Mouse (Mus musculus): Measurements from ENCODE around the gene Inava.

Inava gene

DNA sequence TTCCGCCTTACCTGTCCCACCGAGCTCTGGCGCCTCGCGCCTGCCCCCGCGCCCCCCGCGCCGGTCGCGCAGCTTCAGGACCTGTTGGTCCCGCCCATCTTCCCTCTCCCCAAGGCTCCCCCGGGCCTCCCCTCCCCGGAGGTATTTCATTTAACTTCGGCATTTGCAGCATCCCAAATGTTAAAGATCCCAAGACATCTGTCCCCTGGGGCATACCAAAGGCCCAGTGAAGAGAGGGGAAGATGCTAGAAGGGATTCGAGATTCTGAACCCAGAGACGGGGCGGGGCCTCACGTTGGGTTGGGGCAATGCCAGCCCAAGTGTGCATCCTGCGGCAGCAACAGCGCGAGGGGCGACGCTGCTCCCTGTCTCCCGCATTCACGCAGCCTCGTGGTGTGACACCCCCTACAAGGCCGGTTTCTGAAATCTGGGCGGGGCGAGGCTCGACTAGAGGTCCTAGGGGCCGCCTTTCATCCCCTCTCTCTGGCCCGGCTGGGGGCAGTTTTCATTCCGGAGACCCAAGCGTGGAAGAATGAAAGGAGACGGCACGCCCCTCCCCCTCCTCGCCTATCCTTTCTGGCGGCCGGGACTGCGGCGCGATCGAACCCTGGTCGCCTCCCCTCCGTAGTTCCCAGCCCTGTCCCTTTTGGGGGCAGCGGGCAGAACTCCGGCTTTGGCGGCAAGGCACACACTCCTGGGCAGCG is at the start of gene Inava:
TSS of gene Inava (minus strand) at position 373 of the 703 bp plus-strand sequence.
- DNase-seq (ENCODE audit: low spot score in 2 of 2) = peak in 1 of 2 experiments; percentile 63

DNA sequence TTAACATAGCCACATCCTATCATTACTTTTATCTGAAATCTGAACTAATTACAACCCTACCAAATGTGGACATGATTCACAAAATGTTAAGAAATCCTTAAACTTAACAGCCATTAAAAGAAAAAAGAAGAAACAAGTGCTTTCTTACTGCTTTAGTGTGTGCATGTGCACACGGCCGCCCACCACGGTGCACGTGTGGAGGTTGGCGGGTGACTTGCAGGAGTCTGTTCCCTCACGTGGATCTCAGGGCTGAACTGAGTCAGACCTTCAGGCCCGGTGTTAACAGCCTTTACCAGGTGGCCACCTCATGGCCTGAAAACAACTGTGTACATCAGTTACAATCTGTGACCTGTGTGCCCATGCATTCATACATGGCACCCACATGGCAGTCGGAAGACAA is 43.3 kb upstream of the Inava start:
- no peak for DNase-seq (ENCODE audit: low spot score in 2 of 2)

DNA sequence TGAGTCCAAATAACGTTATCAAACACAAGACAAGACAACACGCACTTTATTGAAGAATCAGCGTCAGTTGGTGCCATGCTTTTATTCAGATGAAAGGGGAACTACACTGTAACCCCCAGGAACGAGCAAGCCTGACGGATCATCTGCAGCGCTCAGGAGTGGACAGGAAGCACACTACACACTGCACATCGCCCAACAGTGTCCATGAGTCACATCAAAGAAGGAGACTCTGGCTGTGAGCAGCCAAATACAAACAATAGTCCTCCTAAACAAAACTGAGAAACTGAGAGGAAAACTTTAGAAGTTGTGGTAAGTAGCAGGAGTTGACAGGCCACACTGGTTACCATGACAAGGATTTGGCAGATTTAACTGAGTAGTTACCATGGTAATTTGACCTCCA is 34.2 kb upstream of the Inava start:
- DNase-seq (ENCODE audit: low spot score in 2 of 2) = no peak

DNA sequence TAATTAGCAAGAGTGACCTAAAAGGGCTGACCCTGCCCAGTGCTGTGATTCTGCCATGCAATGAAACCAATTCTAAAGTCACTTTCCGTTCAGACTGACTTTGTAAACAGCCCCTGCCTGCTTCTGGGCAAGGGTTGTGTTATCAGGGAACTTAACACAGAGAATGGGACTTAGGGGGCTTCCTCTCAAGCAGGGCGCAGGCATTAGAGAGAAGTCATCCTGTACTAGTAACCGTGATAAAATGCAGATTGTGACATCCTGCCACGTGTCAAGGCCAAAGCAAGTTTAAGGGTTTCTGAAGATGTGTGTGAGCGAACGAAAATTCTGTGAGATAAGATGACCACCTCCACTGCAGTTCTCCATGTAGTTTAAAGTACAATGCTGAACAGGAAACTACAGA is 32.1 kb upstream of the Inava start:
- DNase-seq (ENCODE audit: low spot score in 2 of 2) = no peak

DNA sequence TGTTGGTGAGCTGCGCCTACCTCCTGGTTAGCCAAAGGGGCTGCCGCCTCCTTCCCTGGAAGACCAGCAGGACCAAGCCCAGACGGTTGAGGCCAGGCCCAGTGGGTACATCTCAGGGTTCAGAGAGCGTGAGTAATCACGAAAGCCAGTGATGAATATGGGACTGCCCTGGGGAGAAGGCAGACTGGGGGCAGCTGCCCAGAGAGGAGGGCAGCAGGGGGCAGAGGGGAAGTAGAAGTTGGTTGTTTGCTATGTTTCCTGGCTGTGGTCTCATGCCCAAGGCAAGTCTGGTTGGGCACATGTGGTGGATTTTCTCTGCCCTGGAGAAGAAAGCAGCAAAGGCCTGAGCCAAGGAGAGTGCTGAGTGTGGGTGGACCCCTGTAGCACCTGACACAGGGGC is 29.3 kb upstream of the Inava start:
- DNase-seq (ENCODE audit: low spot score in 2 of 2) = no peak

DNA sequence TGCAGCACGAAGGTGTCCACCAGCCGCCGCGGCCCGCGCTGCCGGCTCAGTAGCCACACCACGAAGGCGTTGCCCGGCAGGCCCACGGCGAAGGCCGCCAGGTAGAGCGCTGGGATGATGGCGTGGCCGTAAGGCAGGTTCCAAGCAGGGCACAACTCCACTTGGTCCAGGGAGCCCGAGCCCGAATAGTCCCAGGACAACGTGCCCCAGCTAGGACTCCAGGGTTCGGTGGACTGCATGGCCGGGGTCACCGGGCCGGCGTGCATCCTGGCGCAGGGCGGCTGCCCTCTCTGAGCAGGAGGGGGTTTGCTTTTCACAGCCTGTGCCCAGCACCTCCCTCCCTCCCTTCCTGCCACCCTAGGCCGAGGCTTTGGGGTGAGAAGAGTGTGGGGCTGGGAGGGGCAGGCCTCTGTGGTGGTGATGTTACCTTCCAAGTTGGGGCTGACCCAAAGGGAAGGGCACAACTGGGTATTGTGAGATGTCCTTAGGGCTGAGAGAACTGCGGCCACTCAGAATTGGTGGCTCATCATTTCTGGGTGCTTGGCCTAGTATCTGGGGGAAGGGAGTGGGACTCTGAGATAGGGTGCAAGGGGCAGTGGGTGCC is 26.7 kb upstream of the Inava start, which contains the start of gene Gpr25:
TSS of gene Gpr25 (minus strand) at position 239 of the 604 bp plus-strand sequence.
- no peak for DNase-seq (ENCODE audit: low spot score in 2 of 2)

DNA sequence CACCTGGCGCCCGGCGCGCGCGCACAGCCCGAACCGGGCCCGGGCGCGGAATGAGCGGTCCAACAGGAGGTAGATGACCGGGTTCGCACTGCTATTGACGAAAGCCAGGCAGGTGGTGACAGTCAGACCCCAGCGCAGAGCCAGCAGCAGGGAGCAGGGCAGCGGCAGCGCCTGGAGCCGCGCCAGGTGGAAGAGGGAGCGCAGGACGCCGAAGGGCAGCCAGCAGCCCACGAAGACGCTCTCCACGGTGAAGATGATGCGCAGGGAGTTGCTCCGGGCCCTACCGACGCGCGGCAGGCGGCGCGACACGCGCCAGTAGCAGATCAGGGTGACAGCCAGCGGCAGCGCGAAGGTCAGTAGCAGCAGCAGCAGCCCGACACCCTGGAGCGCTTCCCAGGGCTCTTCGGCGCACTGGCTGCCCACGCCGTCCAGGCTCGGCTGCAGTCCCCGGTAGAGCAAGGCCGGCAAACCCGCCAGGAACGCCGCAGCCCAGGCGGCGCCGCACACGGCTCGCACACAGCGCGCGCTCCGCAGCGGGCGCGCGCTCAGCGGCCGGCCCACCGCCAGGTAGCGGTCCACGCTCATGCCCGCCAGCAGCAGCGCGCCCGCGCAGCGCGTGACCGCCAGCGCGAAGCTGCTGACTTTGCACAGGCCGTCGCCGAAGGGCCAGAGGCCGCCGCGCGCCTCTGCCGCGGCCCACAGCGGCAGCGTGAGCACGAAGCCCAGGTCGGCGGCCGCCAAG is 26.0 kb upstream of the Inava start:
- DNase-seq (ENCODE audit: low spot score in 2 of 2) = peak; percentile 15 to 31

DNA sequence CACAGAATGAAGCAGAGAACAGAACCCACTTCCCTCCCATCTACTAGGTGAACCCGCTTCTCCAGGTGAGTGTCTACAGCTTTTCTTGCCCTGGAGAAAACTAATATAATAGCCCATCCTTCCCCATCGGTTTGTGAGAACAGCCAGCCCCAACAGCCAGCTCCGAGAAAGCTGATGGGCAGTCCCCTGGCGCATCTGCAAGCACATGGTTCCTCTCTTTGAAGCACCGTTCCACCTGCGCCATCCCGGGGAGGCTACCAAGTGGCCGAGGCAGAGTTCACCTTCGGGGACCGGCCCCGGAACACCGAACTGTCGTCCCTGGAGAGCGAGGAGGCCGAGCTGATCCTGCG is 25.5 kb upstream of the Inava start:
- DNase-seq (ENCODE audit: low spot score in 2 of 2) = no peak

DNA sequence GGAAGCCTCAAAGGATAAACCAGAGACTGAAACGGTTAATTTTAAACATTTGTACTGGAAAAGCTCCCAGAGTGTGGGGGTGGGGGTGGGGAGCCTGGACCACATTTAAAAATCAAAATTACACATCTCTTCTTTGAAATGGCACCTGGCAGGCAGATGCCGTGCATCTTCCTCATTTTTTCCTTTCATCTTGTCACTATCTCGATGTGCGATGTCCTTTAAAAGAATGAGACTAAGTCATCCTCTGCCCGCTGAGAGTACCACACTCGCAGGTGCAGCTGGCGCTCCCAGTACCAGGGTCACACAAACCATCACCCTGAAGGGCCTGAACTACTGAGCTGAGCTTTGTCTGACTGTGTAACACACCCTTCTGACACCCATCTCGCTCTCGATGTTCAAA is 24.4 kb upstream of the Inava start:
- DNase-seq (ENCODE audit: low spot score in 2 of 2) = no peak

DNA sequence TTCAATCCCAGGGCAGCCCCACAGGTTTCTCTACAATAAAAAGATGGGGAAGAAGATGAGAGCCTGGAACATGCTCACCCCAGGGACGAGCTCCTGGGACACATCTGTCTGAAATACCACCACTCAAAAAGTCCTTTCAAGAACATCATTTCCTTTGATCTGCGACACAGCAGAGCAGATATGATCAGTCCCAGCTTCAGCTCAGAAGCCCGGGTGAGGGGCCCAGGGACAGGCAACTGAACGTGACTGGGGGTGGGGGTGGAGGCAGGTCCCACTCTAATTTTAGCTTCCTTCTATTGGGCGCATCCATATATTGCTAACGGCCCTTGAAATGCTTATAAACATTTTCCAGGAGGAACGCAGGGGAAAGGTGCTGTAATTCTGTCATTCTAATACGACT is 21.6 kb upstream of the Inava start:
- no peak for DNase-seq (ENCODE audit: low spot score in 2 of 2)

DNA sequence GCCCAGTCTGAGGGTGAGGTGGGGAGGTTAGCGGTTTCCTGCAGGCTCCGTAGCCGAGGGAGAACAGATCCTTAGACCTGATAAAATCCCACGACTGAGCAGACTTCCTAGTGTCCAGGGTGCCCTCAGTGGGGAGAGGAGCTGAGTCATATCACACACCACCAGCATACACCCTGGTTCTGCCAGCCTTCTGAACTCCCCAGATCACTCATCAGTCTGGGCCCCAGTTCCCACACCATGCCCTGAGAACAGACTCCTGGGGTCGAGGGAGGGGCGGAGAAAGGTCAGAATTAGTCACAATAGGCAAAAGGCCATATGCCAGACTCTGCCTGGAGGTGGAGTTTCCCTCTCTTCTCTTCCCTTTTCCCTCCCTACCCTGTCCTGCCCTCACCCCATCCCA is 21.1 kb upstream of the Inava start:
- DNase-seq (ENCODE audit: low spot score in 2 of 2) = no peak

DNA sequence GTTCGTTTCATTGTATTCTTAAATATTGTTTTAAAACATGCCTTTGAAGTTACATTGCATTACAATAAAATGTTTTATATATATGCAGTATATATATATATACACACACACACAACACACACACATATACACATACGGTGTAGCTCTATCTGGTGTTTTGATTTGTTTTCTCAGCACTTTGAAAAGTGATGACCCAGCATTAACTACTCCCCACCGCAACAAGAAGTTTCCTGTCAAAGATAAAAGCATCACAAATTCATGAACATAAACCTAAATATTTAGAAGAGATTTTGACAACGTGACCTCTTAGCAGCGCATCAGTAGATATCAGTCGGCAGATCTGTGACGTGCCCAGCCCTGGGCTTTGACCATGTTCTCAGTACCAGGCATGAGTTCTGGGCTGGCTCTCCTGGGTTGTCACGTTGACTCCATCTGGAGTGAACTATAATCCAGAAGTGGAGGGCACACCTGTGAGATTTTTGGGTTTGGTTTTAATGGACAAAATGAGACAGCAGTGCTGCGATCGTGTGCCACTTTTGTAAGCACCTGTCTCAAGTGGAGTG is 20.5 kb upstream of the Inava start:
- DNase-seq (ENCODE audit: low spot score in 2 of 2) = no peak

DNA sequence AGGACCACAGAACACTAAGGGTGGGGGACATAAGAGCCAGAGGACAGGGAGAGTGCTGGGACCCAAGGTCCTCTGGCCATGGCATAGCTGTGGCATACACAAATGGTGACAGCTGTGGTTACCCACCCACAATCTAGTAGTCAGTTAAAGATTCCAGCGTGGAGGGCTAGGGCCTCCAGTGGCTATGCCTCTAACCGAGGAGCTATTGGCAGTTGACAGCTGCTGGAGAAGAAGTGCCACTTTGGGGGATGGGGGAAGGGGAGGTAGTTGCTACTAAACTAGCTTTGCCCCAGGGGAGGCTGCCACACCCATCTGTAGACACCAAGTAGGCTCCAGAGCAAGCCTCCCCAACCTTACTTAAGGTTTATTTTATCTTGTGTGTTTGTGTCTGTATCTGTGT is 19.4 kb upstream of the Inava start:
- DNase-seq (ENCODE audit: low spot score in 2 of 2) = no peak

DNA sequence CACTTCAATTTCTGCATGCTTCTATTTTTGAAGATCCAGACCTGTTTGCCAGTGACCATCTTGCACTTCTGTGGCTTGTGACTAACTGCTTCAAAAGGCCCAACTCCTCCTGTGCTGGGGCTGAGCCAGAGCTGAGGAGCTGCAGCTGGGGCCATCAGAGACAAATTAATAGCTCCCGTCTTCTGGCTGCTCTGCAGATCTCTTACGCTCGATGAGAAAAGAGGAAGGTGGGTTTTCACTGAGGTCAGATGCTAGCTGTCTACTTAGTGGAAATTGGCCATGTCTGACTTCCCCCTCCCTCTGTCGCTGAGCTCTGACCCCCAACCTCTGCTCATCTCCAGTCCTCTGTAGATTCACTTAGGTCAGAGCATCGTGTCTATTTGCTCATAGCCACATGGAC is 15.6 kb upstream of the Inava start:
- no peak for DNase-seq (ENCODE audit: low spot score in 2 of 2)

DNA sequence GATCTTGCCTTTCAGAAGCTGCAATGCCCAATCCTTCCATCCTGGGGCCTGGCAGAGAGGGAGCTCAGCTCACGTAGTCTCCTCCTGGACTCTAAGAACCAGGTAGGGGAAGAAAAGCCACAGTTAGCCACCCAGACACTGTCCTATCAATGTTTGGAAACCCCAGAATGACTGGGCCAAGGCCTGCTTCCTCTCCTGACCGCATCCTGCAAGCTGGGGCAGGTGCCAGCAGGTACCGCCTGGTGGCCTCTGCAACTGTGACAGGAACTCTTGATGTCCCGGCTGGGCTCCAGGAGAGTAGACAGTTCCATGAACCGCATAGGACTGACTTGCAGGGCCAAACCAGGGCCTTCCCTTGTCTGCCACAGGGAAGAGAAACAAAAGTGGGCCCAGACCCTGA is 13.3 kb upstream of the Inava start:
- DNase-seq (ENCODE audit: low spot score in 2 of 2) = peak in 1 of 2 experiments; percentile 69

DNA sequence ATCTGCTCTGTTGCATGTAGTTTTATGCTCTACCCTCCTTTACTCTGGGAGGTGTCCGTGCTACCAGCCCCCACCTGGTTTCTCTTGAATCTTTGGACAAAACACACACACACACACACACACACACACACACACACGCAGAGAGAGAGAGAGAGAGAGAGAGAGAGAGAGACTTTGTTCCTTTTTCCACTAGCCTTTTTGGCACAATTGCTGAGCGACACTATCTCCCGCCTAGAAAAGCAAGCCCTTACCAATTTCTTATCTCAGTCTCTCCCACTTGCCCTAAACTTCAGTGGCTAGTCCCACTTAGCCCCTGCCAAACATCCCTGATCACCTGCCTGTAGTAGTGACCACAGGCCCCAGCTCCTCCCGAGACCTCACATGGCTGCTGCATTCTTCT is 10.4 kb upstream of the Inava start:
- DNase-seq (ENCODE audit: low spot score in 2 of 2) = no peak

DNA sequence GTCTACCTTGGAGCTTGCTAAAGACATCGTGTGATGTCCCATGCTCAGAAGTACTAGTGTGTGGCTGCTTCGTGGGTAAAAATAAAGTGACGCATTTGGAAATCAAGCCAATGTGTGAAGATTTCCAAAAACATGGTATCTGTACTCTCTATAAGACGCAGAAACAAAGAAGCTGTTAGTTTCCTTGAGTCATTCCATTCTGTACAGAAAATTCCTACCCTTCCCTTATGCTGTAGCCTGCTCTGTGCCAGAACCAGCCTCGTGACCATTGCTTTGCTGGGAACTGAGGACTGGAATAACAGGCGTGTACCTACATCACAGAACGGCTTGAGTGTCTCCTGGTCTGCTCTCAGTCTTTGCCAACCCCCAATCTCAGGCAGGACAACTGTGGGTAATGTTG is 7.7 kb upstream of the Inava start:
- DNase-seq (ENCODE audit: low spot score in 2 of 2) = no peak

DNA sequence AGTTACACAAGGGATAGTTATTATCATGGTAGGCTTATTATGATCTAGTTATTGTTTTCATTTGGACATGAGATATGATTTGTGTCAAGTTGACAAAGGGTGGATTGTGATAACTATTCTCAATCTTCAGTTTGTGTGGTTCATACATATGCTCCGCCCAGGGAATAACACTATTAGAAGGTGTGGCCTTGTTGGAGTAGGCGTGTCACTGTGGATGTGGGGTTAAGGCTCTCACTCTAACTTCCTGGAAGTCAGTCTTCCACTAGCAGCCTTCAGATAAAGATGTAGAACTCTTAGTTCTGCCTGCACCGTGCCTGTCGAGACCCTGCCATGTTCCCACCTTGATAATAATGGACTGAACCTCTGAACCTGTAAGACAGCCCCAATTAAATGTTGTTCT is 4.4 kb upstream of the Inava start:
- DNase-seq (ENCODE audit: low spot score in 2 of 2) = no peak

DNA sequence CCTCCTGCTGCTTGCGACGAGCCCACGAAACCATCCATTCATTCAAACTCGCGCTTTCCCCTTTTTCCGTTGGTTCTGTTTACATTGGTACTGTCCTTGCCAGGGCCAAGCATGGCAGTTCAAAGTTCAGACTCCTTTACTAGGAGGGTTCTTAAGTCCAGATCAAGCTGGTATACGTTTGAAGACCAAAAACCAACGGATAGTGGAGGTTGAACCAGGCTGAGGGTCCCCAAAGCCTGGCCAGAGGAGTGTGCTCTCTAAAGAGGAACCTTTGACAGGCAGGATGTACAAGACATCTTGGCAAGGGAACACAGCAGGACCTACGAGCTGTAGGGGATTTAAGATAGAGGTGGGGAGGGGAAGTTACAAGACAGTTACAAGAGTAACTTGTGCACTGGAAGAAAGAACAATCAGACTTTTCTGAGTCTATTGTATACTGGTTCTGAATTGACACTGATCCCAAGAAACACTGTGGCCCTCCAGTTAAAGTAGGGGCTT is 580 bp upstream of the Inava start:
- no peak for DNase-seq (ENCODE audit: low spot score in 2 of 2)

DNA sequence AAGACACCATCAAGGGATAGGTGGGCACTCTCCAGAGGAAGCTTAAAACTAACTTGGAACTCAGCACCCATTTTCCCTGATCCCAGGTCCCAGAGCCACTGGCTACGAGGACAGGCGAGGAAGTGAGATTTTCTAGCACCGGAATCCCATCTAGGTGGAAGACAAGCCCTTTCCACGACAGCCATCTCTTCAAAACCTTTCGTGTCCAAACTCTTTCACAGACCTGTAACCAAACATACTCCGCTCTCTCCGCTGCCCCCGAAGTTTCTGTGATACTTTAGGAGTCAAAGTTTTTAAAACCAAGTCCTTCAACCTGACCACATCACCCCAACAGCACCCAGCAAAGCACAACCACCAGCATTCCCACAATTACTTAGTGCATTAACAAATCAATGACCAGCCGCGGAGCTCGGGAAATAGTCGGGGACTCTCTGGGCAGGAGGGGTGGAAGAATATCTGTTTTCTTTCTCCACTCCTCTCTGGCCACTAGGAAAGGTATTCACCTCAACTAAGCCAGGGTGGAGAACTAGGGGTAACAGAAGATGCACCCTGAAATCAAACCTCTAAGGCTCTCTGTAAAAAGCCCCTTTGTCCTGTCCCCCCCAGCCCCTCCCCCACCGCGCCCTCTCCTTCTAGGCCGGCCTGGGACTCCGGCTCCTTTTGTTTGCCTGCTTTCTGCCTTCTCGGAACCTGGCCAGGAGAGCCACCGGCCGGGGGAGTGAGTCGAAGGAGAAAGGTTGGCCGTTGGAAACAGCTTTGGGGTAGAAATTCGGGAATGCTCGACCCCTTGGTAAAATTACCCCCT is 876 bp downstream of the Inava start:
- DNase-seq (ENCODE audit: low spot score in 2 of 2) = no peak

DNA sequence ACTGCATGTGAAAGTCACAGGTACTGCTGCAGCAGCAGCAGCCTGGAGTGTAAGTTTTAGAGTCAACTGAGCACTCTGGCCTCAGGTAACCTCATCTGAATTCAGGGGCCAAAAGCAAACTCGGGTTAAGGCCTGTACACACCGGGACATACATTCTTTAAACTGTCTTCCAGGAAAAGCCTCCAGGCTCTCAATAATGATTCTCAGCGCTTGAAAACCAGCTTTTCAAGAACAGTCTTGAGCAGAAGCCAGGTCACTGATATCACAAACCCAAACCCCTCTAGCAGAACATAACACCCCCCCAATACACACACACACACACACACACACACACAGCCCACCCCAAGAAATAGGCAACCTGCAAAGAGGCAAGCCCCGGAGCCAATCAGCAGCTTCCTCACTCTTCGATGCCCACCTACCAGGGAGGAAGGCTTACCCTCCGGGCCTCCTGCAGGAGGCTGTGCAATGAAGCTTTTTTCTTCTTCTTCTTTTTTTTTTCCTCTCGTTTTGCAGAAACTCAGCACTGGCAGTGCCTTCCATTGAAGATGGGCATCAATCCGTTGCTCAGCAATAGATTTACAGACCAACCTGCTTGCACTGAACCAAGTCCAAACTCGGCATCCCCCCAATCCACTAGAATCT is 1.7 kb downstream of the Inava start:
- DNase-seq (ENCODE audit: low spot score in 2 of 2) = no peak

Data from urinary bladder, adult 18-20 months (tissue).